Mouse (Mus musculus) spleen, postnatal 4 days (tissue): ENCODE results near the gene Vmn1r239-ps.
"Not testable (repeated sequence)": the region's sequence is repeated elsewhere in the genome, so short reads cannot be mapped to it uniquely, and the experiment has no call there.

ENCODE experiments used
- DNase-seq, 2 experiments: peaks; one replicate each; pipeline ENCODE4 v3.0.0; 2022; ENCODE audit warnings: low spot score in 2 of 2

Vmn1r239-ps gene

DNA sequence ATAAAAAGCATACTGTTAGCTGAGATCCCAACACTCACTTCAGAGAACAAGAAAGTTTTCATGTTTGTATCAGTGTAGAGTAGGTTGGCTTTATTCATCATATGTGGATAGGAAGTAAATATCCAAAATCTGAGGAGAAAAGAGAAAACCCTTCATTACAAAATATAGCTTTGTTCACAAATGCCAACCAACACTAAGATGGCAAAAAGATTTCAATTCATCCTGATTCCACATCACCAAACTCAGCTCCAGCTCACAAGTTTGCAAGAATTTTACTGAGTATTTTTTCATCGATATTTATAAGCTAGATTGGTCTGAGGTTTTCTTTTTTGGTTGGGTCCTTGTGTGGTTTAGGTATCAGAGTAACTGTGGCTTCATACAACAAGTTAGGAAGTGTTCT, at the start of gene Vmn1r239-ps:
Gene Vmn1r239-ps (minus strand): TSS at position 101 of the 400 bp plus-strand sequence.
- DNase-seq = not testable (repeated sequence)

DNA sequence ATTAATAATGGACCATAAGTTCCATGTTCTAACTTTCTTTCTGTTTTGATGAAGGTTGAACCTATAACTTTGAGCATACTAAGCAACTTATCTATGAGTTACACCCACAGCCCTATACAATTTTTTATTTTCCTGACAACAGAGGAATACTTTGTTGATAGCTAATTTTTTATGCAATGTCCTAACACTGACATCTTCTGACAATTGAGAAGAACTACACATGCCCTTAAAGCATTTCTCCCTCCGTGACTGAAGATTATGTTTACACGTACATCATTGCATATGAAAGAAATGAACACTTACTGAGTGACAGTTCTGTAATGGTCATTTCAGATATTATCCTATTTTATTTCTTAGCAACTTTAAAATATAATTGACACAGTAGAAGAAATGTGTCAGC, 36.0 kb upstream of the Vmn1r239-ps start:
- DNase-seq = no peak

DNA sequence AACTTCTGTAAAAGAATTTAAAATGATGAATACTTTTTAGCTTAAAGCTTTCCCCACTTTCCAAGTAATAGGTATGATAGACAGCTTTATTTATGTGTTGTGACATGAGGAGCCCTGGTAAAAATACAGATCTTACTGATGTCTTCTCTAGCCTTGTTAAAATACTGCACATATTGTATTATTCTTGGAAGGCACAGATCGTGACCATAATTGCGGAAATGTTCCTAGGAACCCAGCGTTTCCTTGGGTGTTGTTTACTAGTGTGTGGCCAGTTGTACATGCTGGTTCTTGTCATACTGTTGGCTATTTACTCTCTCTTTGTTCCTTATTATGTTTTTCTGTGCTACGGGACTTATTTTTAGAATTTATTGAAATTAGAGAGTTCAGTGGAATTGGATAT, 10.1 kb downstream of the Vmn1r239-ps start:
- DNase-seq = no peak

DNA sequence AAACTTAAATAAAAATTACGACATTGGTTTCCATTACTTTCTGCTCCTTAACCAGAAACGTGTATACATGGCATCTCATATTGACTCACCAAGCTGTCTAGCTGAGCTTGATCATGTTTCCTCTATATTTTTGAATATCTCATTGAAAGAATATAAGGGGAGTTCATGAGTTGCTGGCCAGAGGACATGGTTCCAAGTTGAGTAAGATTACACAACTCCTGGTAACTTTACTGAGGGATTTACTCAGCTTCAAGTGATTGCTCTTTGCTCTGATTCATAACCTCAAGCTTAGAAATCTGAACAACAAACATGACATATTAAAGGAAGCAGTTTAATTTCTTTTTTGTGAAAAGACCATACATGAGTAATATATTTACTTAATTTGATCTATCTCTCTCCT, 18.1 kb downstream of the Vmn1r239-ps start:
- no peak for DNase-seq

DNA sequence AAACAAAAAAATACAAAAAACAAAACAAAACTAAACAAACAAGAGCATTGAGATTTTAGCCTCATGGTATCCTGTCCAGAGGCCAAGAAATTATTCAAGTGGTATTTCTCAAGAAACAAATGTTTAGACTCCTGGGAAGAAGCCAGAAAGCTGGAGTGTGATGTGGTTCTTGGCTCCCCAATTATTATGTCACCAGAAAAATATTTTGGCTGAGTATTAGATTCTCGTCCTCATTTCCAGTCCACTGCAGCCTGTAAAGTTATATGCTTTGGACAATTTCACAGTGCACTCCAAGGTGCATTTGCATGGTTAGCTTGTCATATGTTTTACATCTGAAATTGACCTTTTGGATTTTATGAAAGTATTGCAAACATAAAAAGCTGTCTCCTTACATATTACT, 23.8 kb downstream of the Vmn1r239-ps start:
- no peak for DNase-seq

DNA sequence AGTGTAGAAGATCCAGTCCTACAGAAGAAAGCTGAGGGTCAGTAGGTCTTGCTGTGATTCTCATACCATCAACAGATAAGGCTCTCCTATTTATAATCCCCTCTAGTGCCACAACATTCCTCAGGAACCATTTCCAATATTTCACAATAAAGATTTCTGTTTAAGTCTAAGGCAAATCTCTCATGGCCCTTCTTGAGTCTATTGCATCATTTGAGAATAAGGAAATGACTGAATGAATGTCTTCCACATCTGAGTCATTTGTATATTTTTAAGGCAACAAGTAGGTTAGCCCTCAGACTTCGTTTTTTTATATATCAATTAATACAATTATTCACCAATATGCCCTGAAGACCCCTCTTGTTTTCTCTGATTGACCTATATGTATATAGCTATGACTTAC, 24.4 kb downstream of the Vmn1r239-ps start, which contains the start of gene Il13ra2:
Gene Il13ra2 (minus strand): TSS at position 64 of the 400 bp plus-strand sequence.
- no peak for DNase-seq
